Mouse (Mus musculus): ENCODE results near the gene Pmm1. TPM values are rescaled to one million over a fixed set of nuclear protein-coding genes. Genes with fewer than 3 reads are reported as not detected.

The Pmm1 gene
- polyA plus RNA-seq, 1 experiment from 2014 or later: 35.3 TPM

Other genes starting within 250 kb of the Pmm1 start
- gene Zc3h7b, start 215.9 kb downstream of the Pmm1 start, polyA plus RNA-seq (2015; fragmentation: Nextera tagmentation; extraction: Ambion mirVana): 34.8 and 37.4 TPM in 2 replicates
- 99.1 and 106 TPM in 2 replicates for gene Rangap1, start 215.4 kb downstream of the Pmm1 start, polyA plus RNA-seq (2015; fragmentation: Nextera tagmentation; extraction: Ambion mirVana)
- 23.9 and 26.5 TPM in 2 replicates for gene Tef, start 158.5 kb downstream of the Pmm1 start, polyA plus RNA-seq (2015; fragmentation: Nextera tagmentation; extraction: Ambion mirVana)
- gene Tob2, start 102.1 kb downstream of the Pmm1 start, polyA plus RNA-seq (2015; fragmentation: Nextera tagmentation; extraction: Ambion mirVana): 28.2 and 29.3 TPM in 2 replicates
- 159 and 163 TPM in 2 replicates for gene Phf5a, start 89.0 kb downstream of the Pmm1 start, polyA plus RNA-seq (2015; fragmentation: Nextera tagmentation; extraction: Ambion mirVana)
- gene Aco2, start 88.6 kb downstream of the Pmm1 start, polyA plus RNA-seq (2015; fragmentation: Nextera tagmentation; extraction: Ambion mirVana): 216 and 224 TPM in 2 replicates
- gene Polr3h, start 34.7 kb downstream of the Pmm1 start, polyA plus RNA-seq (2015; fragmentation: Nextera tagmentation; extraction: Ambion mirVana): 80.1 and 80.8 TPM in 2 replicates
- 24.7 and 30.7 TPM in 2 replicates for gene Csdc2, start 24.2 kb downstream of the Pmm1 start, polyA plus RNA-seq (2015; fragmentation: Nextera tagmentation; extraction: Ambion mirVana)
- not detected in 2 replicates for gene 1700029P11Rik, start 19.6 kb upstream of the Pmm1 start, polyA plus RNA-seq (2015; fragmentation: Nextera tagmentation; extraction: Ambion mirVana)
- gene Xrcc6, start 26.9 kb upstream of the Pmm1 start, polyA plus RNA-seq (2015; fragmentation: Nextera tagmentation; extraction: Ambion mirVana): 83.3 and 87.0 TPM in 2 replicates
- 25.1 and 26.3 TPM in 2 replicates for gene Desi1, start 72.9 kb upstream of the Pmm1 start, polyA plus RNA-seq (2015; fragmentation: Nextera tagmentation; extraction: Ambion mirVana)
- 272 and 286 TPM in 2 replicates for gene Snu13, start 86.7 kb upstream of the Pmm1 start, polyA plus RNA-seq (2015; fragmentation: Nextera tagmentation; extraction: Ambion mirVana)
- gene 4930407I10Rik, start 98.2 kb upstream of the Pmm1 start, polyA plus RNA-seq (2015; fragmentation: Nextera tagmentation; extraction: Ambion mirVana): 0.03 TPM in 1 of 2 replicates, not detected in the other
- gene Mei1, start 109.1 kb upstream of the Pmm1 start, polyA plus RNA-seq (2015; fragmentation: Nextera tagmentation; extraction: Ambion mirVana): 0.05 and 0.09 TPM in 2 replicates
- gene Ccdc134, start 167.0 kb upstream of the Pmm1 start, polyA plus RNA-seq (2015; fragmentation: Nextera tagmentation; extraction: Ambion mirVana): 18.4 and 19.8 TPM in 2 replicates
- 126 and 147 TPM in 2 replicates for gene Srebf2, start 186.3 kb upstream of the Pmm1 start, polyA plus RNA-seq (2015; fragmentation: Nextera tagmentation; extraction: Ambion mirVana)

Measured in kidney, embryonic 15.5 days (tissue).